19 mouse cellular contexts compared by ENCODE assay signal in the genomic region with DNA sequence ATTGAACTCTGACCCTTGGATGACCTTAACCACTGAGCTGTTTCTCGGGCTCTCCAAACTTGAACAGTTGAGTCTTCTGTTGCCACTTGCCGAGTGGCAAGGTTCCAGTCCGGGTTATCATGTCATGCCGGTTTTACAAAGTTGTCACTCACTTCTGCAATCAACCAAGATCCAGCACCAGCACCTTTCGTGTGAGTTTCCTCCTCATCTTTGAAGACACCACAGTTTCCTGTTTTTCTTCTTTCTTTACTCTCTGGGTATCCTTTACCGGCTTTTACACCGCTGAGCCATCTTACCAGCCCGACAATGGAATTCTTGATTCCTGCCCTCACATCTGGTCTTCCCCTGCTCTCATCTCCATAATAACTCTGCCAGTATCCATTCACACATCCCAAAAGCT. TPM values are rescaled to one million over a fixed set of nuclear protein-coding genes. Genes with fewer than 3 reads are reported as not detected.
DNase-seq lines count a peak whose midpoint lies in the region; ATAC-seq and TF ChIP-seq lines count a peak whose summit lies in the region.
"Had no signal": no experiment of that assay in that cellular context is flagged by ENCODE, and none has a peak within 500 bp of the region (broad histone marks: within the 10 kb centered on the region; RNA-seq: fewer than 3 reads in every experiment).

No protein-coding gene starts in this region.

- ATAC-seq in granulocyte monocyte progenitor cell, adult 5-6 weeks (replicated peaks; ENCODE audit: poor library complexity, severe bottlenecking): peak; percentile 44; the same call in 1 of the 2 replicates
- peak; percentile 25; the same call in 1 of the 2 replicates for ATAC-seq in neutrophil, adult 5-6 weeks (ENCODE audit: extremely low read depth, insufficient number of reproducible peaks, low FRiP score, poor library complexity, severe bottlenecking)
- no peak for ATAC-seq in erythroblast, adult 5-6 weeks (replicated peaks; ENCODE audit: low FRiP score, poor library complexity, severe bottlenecking)
- ATAC-seq in frontal cortex, adult (ENCODE audit: low TSS enrichment): no peak
- ATAC-seq: forebrain, embryonic 16.5 days had no signal

- WGBS in spleen, adult 2 months: 9% methylated on average over 8 of the region's 8 CpGs

- H3K4me3 ChIP-seq in spleen, adult 2 months (ENCODE audit: extremely low read depth, insufficient read depth, insufficient read length): peak overlapping the region; percentile 2; the same call in 1 of the 2 replicates
- H3K4me3 ChIP-seq: erythroblast, embryonic 14.5 days; left cerebral cortex, adult 2 months; limb, embryonic 12.5 days; midbrain, embryonic 12.5 days; neural tube, embryonic 13.5 days had no signal

- no peaks in the 10 kb centered on the region for H3K36me3 ChIP-seq in spleen, adult 2 months (ENCODE audit: control insufficient read depth, insufficient read depth, low read length)

- H3K27ac ChIP-seq in spleen, adult 2 months (ENCODE audit: insufficient read depth, low read length): peak overlapping the region; percentile 75
- H3K27ac ChIP-seq: left cerebral cortex, adult 2 months; limb, embryonic 12.5 days; liver, embryonic 14.5 days; midbrain, embryonic 12.5 days; neural tube, embryonic 13.5 days had no signal

- no peaks in the 10 kb centered on the region for H3K27me3 ChIP-seq in spleen, adult 2 months (ENCODE audit: control insufficient read depth, insufficient read depth, low read length)
- H3K27me3 ChIP-seq: limb, embryonic 12.5 days; neural tube, embryonic 13.5 days had no signal

- TF ChIP-seq POLR2A in spleen, adult 2 months (IDR thresholded peaks at IDR 0.05; ENCODE audit: low read depth, low read length): no peak; the same call in none of the 2 replicates

- TF ChIP-seq CTCF in spleen, adult 2 months (IDR thresholded peaks at IDR 0.05; ENCODE audit: extremely low read depth, insufficient read depth, insufficient read length, insufficient replicate concordance): no peak

- H3K4me1 ChIP-seq in spleen, adult 2 months (ENCODE audit: control insufficient read depth, insufficient read depth, insufficient read length): peaks cover 26% of the 10 kb centered on the region

- DNase-seq in spleen, adult 2 months (ENCODE audit: low read depth in 1 of 2, low spot score in 2 of 2): peak; percentile 31 to 47
- DNase-seq in spleen, adult 12 weeks (ENCODE audit: low spot score): no peak
- peak; percentile 62 for DNase-seq in thymus, postnatal 4 days
- DNase-seq in testis, postnatal 14 days (ENCODE audit: low spot score): no peak
- DNase-seq: adrenal gland, postnatal 25 days; cerebellum, postnatal 10 days; heart, postnatal 36 days; lung, postnatal 10 days had no signal

RNA-seq across cellular contexts. Expression of a gene that starts 7.5 kb away (rescaled TPM):
- polyA plus RNA-seq in spleen, adult 2 months (2012; rRNA removed): 104 and 115 TPM in 2 replicates
- 23.9 and 27.2 TPM in 2 replicates for total RNA-seq in granulocyte monocyte progenitor cell, adult 5-6 weeks (2014; fragmentation: Nextera tagmentation)
- 2.5 and 2.9 TPM in 2 replicates for total RNA-seq in granulocyte monocyte progenitor cell, adult 5-6 weeks (2017)
- total RNA-seq in neutrophil, adult 5-6 weeks (2017): 7.7 and 8.2 TPM in 2 replicates
- total RNA-seq in erythroblast, adult 5-6 weeks (2015; ENCODE audit: low replicate concordance): 3.3 and 18.6 TPM in 2 replicates
- 1.8 TPM in 1 of 2 replicates, not detected in the other for total RNA-seq in erythroblast, adult 5-6 weeks (2017; ENCODE audit: low replicate concordance)

RNA-seq across cellular contexts. Expression of a gene that starts 12.3 kb away (rescaled TPM):
- 59.6 and 66.6 TPM in 2 replicates for polyA plus RNA-seq in spleen, adult 2 months (2012; rRNA removed)
- 39.7 and 74.2 TPM in 2 replicates for total RNA-seq in granulocyte monocyte progenitor cell, adult 5-6 weeks (2014; fragmentation: Nextera tagmentation)
- 49.3 and 50.5 TPM in 2 replicates for total RNA-seq in granulocyte monocyte progenitor cell, adult 5-6 weeks (2017)
- total RNA-seq in neutrophil, adult 5-6 weeks (2017): 73.5 and 76.0 TPM in 2 replicates
- 11.1 and 18.8 TPM in 2 replicates for total RNA-seq in erythroblast, adult 5-6 weeks (2015; ENCODE audit: low replicate concordance)
- 12.9 and 13.2 TPM in 2 replicates for total RNA-seq in erythroblast, adult 5-6 weeks (2017; ENCODE audit: low replicate concordance)

RNA-seq across cellular contexts. Expression of a gene that starts 13.2 kb away (rescaled TPM):
- 120 and 134 TPM in 2 replicates for polyA plus RNA-seq in spleen, adult 2 months (2012; rRNA removed)
- total RNA-seq in granulocyte monocyte progenitor cell, adult 5-6 weeks (2014; fragmentation: Nextera tagmentation): 59.6 and 99.0 TPM in 2 replicates
- total RNA-seq in granulocyte monocyte progenitor cell, adult 5-6 weeks (2017): 32.9 and 37.2 TPM in 2 replicates
- 58.2 and 64.2 TPM in 2 replicates for total RNA-seq in neutrophil, adult 5-6 weeks (2017)
- total RNA-seq in erythroblast, adult 5-6 weeks (2015; ENCODE audit: low replicate concordance): 20.3 and 24.0 TPM in 2 replicates
- total RNA-seq in erythroblast, adult 5-6 weeks (2017; ENCODE audit: low replicate concordance): 3.5 and 5.8 TPM in 2 replicates

RNA-seq across cellular contexts. Expression of a gene that starts 24.5 kb away (rescaled TPM):
- 2.9 and 3.4 TPM in 2 replicates for polyA plus RNA-seq in spleen, adult 2 months (2012; rRNA removed)
- total RNA-seq in granulocyte monocyte progenitor cell, adult 5-6 weeks (2014; fragmentation: Nextera tagmentation): not detected in 2 replicates
- 0.13 TPM in 1 of 2 replicates, not detected in the other for total RNA-seq in granulocyte monocyte progenitor cell, adult 5-6 weeks (2017)
- 2.0 and 5.8 TPM in 2 replicates for total RNA-seq in neutrophil, adult 5-6 weeks (2017)
- total RNA-seq in erythroblast, adult 5-6 weeks (2015; ENCODE audit: low replicate concordance): not detected in 2 replicates
- total RNA-seq in erythroblast, adult 5-6 weeks (2017; ENCODE audit: low replicate concordance): 1.7 TPM in 1 of 2 replicates, not detected in the other

RNA-seq across cellular contexts. Expression of a gene that starts 25.8 kb away (rescaled TPM):
- polyA plus RNA-seq in spleen, adult 2 months (2012; rRNA removed): 66.6 and 72.2 TPM in 2 replicates
- 74.6 and 80.2 TPM in 2 replicates for total RNA-seq in granulocyte monocyte progenitor cell, adult 5-6 weeks (2014; fragmentation: Nextera tagmentation)
- total RNA-seq in granulocyte monocyte progenitor cell, adult 5-6 weeks (2017): 51.8 and 67.1 TPM in 2 replicates
- 159 and 180 TPM in 2 replicates for total RNA-seq in neutrophil, adult 5-6 weeks (2017)
- total RNA-seq in erythroblast, adult 5-6 weeks (2015; ENCODE audit: low replicate concordance): 16.3 and 37.9 TPM in 2 replicates
- 24.4 and 47.4 TPM in 2 replicates for total RNA-seq in erythroblast, adult 5-6 weeks (2017; ENCODE audit: low replicate concordance)

Comparison
In these comparisons a context has a peak if more than half of its experiments do, and no peak if none do; other contexts are left out.
1. DNase-seq: peak in spleen, adult 2 months (2 of 2) and thymus, postnatal 4 days (single experiment); none in spleen, adult 12 weeks (single experiment) and testis, postnatal 14 days (single experiment).
2. ATAC-seq: peak in granulocyte monocyte progenitor cell, adult 5-6 weeks (single experiment) and neutrophil, adult 5-6 weeks (single experiment); none in erythroblast, adult 5-6 weeks (single experiment) and frontal cortex, adult (single experiment).